Mouse (Mus musculus) liver, embryonic 11.5 days (tissue): Measurements from ENCODE around the gene Mfap3l. TPM values are rescaled to one million over a fixed set of nuclear protein-coding genes. Genes with fewer than 3 reads are reported as not detected.

Source experiments
- ATAC-seq: fragments of 200-750 bp; cut with Nextera tagmentation; replicated peaks from 2 replicates; pipeline ENCODE4 v1.8.0; 2017; ENCODE audit warnings: moderate number of reproducible peaks, mild to moderate bottlenecking, moderate TSS enrichment, moderate library complexity; ENCODE audit not compliant: low FRiP score
- DNase-seq: peaks from one replicate; pipeline ENCODE4 v3.0.0-alpha.2; 2017; ENCODE audit warnings: low spot score
- H3K27ac ChIP-seq: fragments of 300-500 bp; sonication (generic); 2 replicates; pipeline ENCODE4 v1.5.1; 2014; ENCODE audit warnings: mild to moderate bottlenecking, low read depth, low read length, control low read depth
- H3K27me3 ChIP-seq: fragments of 300-500 bp; sonication (generic); replicated peaks from 2 replicates; pipeline ENCODE4 v1.6.1; 2014; ENCODE audit warnings: low read length, mixed read lengths; ENCODE audit not compliant: control insufficient read depth, insufficient read depth
- H3K36me3 ChIP-seq: fragments of 300-500 bp; sonication (generic); 2 replicates; pipeline ENCODE4 v1.6.1; 2014; ENCODE audit warnings: mild to moderate bottlenecking, low read length, moderate library complexity, mixed read lengths; ENCODE audit not compliant: control insufficient read depth, insufficient read depth
- H3K4me1 ChIP-seq: fragments of 300-500 bp; sonication (generic); replicated peaks from 2 replicates; pipeline ENCODE4 v1.6.1; 2014; ENCODE audit warnings: low read length, mixed read lengths; ENCODE audit not compliant: control insufficient read depth, insufficient read depth
- H3K4me2 ChIP-seq: fragments of 300-500 bp; sonication (generic); 2 replicates; pipeline ENCODE4 v1.6.1; 2014; ENCODE audit warnings: mild to moderate bottlenecking, control low read depth, moderate library complexity
- H3K4me3 ChIP-seq: fragments of 300-500 bp; sonication (generic); 2 replicates; pipeline ENCODE4 v1.5.1; 2014; ENCODE audit warnings: low read depth, low read length, control low read depth
- H3K9ac ChIP-seq: fragments of 300-500 bp; sonication (generic); 2 replicates; pipeline ENCODE4 v1.6.1; 2014; ENCODE audit warnings: low read depth, low read length, control low read depth
- H3K9me3 ChIP-seq: fragments of 300-500 bp; sonication (generic); 2 replicates; pipeline ENCODE4 v1.6.1; 2016; ENCODE audit warnings: low read length, inconsistent platforms, mixed read lengths; ENCODE audit not compliant: control insufficient read depth
- WGBS: fragments of 180-500 bp; shearing (Covaris S2); extraction: QIAGEN DNeasy Blood & Tissue Kit; methylation state at CpG from one replicate; pipeline ENCODE4 v1.1.7; 2014; 5-methylcytosine and 5-hydroxymethylcytosine counted together
- polyA plus RNA-seq: library from polyadenylated mRNA; unstranded; fragments of >200 nt; fragmentation: Nextera tagmentation; extraction: Ambion mirVana; gene quantifications from 2 replicates; pipeline ENCODE4 v1.2.1, GENCODE M21; 2014

Gene Mfap3l
- polyA plus RNA-seq, 1 experiment from 2014 or later, result 0.71 TPM

GRCm38 (mm10) chr8:60714724-60715123 lies 82.1 kb downstream of the Mfap3l start:
- DNase-seq (no peak), ATAC-seq (no peak)
- Histone ChIP-seq H3K36me3 (no peaks in the 10 kb centered on the region), H3K4me1 (no peaks in the 10 kb centered on the region), H3K4me3 (no peak overlapping the region), H3K9me3 (no peaks in the 10 kb centered on the region), H3K27ac (no peak overlapping the region), H3K4me2 (no peak overlapping the region), H3K27me3 (no peaks in the 10 kb centered on the region), H3K9ac (no peak overlapping the region)
- WGBS, result 72% methylated on average over 2 of the region's 3 CpGs

GRCm38 (mm10) chr8:60718692-60719091 lies 86.1 kb downstream of the Mfap3l start:
- WGBS, result 67% methylated on average over 3 of the region's 3 CpGs
- H3K4me3 ChIP-seq, result no peak overlapping the region
- H3K9me3 ChIP-seq, result no peaks in the 10 kb centered on the region
- no peaks in the 10 kb centered on the region for H3K36me3 ChIP-seq
- DNase-seq (no peak), ATAC-seq (no peak)
- H3K27ac ChIP-seq, result no peak overlapping the region
- no peak overlapping the region for H3K4me2 ChIP-seq
- no peak overlapping the region for H3K9ac ChIP-seq
- H3K4me1 ChIP-seq, result no peaks in the 10 kb centered on the region
- H3K27me3 ChIP-seq, result no peaks in the 10 kb centered on the region

Other genes starting within 250 kb of the Mfap3l start
- not detected in 2 replicates for gene Gm10283, start 129.6 kb upstream of the Mfap3l start, polyA plus RNA-seq
- gene Aadat, start 126.9 kb upstream of the Mfap3l start, polyA plus RNA-seq, result 5.2 and 6.2 TPM in 2 replicates